Mouse (Mus musculus) small intestine, adult 2 months (tissue): ENCODE data around the gene Nr4a1.

Experiments
- CTCF ChIP-seq: fragments of 200-500 bp; IDR thresholded peaks from 2 replicates; pipeline ENCODE4 v1.5.1; 2012; ENCODE audit warnings: low read depth, mild to moderate bottlenecking, control low read depth, inconsistent platforms, low read length, moderate library complexity, mixed read lengths; ENCODE audit not compliant: insufficient replicate concordance, insufficient read length; ENCODE audit errors: extremely low read depth
- POLR2A ChIP-seq: fragments of 200-500 bp; IDR thresholded peaks from 2 replicates; pipeline ENCODE4 v1.6.1; 2012; ENCODE audit warnings: low read depth, mild to moderate bottlenecking, control low read depth, inconsistent platforms, low read length, moderate library complexity

GRCm38 (mm10) chr15:101204781-101205180, 49.3 kb upstream of the Nr4a1 start:
- no peak for TF ChIP-seq POLR2A
- TF ChIP-seq CTCF = no peak
